Mouse (Mus musculus) midbrain, postnatal 0 days (tissue): ENCODE measurements at regions not wholly inside any gene's neighbourhood (a gene's known extent, or its start where the extent isn't known, plus 50 kb on each side); places are given as distances from the start of the nearest gene placed in this dataset.
A peak's percentile ranks its signal among the peaks of the same experiment; 100 is the strongest.

Experiments used
- ATAC-seq: fragments of 200-750 bp; cut with Nextera tagmentation; 2 replicates; pipeline ENCODE4 v1.8.0; 2017; ENCODE audit warnings: moderate number of reproducible peaks, mild to moderate bottlenecking, moderate TSS enrichment, moderate library complexity; ENCODE audit not compliant: low FRiP score
- DNase-seq: peaks from one replicate; pipeline ENCODE4 v3.0.0-alpha.2; 2015; ENCODE audit warnings: low spot score
- H3K27ac ChIP-seq: fragments of 300-500 bp; sonication (generic); 2 replicates; pipeline ENCODE4 v1.5.1; 2014; ENCODE audit warnings: low read depth, mild to moderate bottlenecking, low read length, mixed read lengths
- H3K27me3 ChIP-seq: fragments of 300-500 bp; sonication (generic); 2 replicates; pipeline ENCODE4 v1.6.1; 2014; ENCODE audit warnings: low read length, control low read depth, mixed read lengths; ENCODE audit not compliant: insufficient read depth
- H3K36me3 ChIP-seq: fragments of 300-500 bp; sonication (generic); 2 replicates; pipeline ENCODE4 v1.6.1; 2014; ENCODE audit warnings: low read length, control low read depth, mixed read lengths; ENCODE audit not compliant: insufficient read depth
- H3K4me1 ChIP-seq: fragments of 300-500 bp; sonication (generic); 2 replicates; pipeline ENCODE4 v1.6.1; 2014; ENCODE audit warnings: mild to moderate bottlenecking, control low read depth, antibody characterized with exemption, low read length, mixed read lengths; ENCODE audit not compliant: insufficient read depth
- H3K4me2 ChIP-seq: fragments of 300-500 bp; sonication (generic); 2 replicates; pipeline ENCODE4 v1.6.1; 2014; ENCODE audit warnings: low read depth, mild to moderate bottlenecking, low read length, mixed read lengths; ENCODE audit not compliant: poor library complexity, severe bottlenecking
- H3K4me3 ChIP-seq: fragments of 300-500 bp; sonication (generic); 2 replicates; pipeline ENCODE4 v1.5.1; 2014; ENCODE audit warnings: low read depth, mild to moderate bottlenecking, low read length, moderate library complexity
- H3K9ac ChIP-seq: fragments of 300-500 bp; sonication (generic); replicated peaks from 2 replicates; pipeline ENCODE4 v1.6.1; 2014; ENCODE audit warnings: mild to moderate bottlenecking, low read length, moderate library complexity, mixed read lengths; ENCODE audit not compliant: poor library complexity, severe bottlenecking
- H3K9me3 ChIP-seq: fragments of 300-500 bp; sonication (generic); 2 replicates; pipeline ENCODE4 v1.6.1; 2016; ENCODE audit warnings: low read length, control low read depth
- CTCF ChIP-seq: IDR thresholded peaks from 2 replicates; pipeline ENCODE4 v1.5.1; 2016; ENCODE audit warnings: antibody characterized with exemption, mild to moderate bottlenecking
- WGBS: fragments of 180-500 bp; shearing (Covaris S2); extraction: QIAGEN DNeasy Blood & Tissue Kit; methylation state at CpG from one replicate; pipeline ENCODE4 v1.1.7; 2014; 5-methylcytosine and 5-hydroxymethylcytosine counted together

DNA sequence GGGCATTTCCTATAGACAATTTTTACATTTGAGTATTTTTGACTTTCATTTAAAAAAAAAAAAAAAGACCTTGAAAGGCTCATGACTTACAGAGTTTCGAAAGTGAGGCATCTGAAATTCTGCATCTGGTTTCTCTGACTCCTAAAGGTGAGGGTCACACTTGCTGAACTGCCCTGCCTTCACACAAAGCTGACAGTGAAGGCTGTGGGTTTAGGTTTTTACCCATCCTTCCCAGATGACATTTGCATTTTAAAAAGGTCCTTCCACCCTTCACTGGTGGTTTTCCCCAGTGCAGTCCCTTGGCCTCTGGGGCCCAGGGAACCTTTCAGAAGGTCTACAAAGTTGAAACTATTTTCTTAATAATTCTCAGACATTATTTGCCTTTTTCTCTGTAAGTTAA lies 76.4 kb upstream of the Slit3 start:
- no peaks in the 10 kb centered on the region for H3K4me1 ChIP-seq
- no peak for TF ChIP-seq CTCF
- no peaks in the 10 kb centered on the region for H3K27me3 ChIP-seq
- DNase-seq (no peak), ATAC-seq (no peak)
- no peak overlapping the region for H3K4me2 ChIP-seq
- H3K36me3 ChIP-seq: no peaks in the 10 kb centered on the region
- H3K9ac ChIP-seq: no peak overlapping the region
- no peak overlapping the region for H3K27ac ChIP-seq
- no peak overlapping the region for H3K4me3 ChIP-seq
- 74% methylated on average over 1 of the region's 1 CpGs for WGBS
- no peaks in the 10 kb centered on the region for H3K9me3 ChIP-seq

DNA sequence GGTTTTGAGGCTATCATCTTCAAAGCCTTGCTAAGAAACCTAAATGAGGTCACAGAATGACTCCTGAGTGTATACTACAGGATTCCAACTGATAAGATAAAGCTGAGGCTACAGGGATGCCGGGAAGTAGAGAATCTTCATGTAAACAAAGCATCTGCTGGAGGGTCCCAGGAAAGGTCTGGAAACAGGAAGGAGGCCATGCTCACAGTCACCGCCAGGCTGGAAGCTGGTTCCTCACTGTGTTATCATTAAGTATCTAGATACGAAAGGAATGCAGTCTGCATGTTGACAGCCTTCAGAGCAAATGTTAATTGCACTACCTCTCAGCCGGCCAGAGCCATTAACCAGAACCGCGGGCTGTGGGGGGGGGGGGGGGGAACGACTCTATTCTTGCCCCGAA lies 96.6 kb upstream of the Slit3 start:
- WGBS: 54% methylated on average over 8 of the region's 8 CpGs
- no peak for DNase-seq
- H3K27me3 ChIP-seq: no peaks in the 10 kb centered on the region
- no peak overlapping the region for H3K4me3 ChIP-seq
- H3K9ac ChIP-seq: no peak overlapping the region
- H3K4me2 ChIP-seq: no peak overlapping the region
- no peak overlapping the region for H3K27ac ChIP-seq
- TF ChIP-seq CTCF: no peak
- no peak for ATAC-seq
- H3K36me3 ChIP-seq: no peaks in the 10 kb centered on the region
- H3K4me1 ChIP-seq: no peaks in the 10 kb centered on the region
- H3K9me3 ChIP-seq: no peaks in the 10 kb centered on the region

DNA sequence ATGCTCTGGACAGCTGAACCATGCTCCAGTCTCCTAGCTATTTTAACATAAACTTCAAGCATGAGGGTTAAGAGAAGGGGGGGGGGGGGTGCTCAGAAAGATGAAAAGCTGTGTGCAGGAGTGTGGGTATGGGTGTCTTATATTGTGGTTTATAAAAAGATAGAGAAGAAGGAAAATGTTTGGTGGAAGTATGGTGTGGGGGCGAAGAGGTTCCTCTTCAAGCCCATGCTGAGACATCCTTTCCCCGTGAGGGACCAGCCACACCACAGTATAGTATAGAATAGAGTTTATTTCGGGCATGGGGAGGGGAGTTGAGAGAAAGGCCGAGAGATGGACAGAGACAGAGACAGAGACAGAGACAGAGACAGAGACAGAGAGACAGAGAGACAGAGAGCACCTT lies 97.2 kb upstream of the Slit3 start:
- DNase-seq (no peak), ATAC-seq (no peak)
- 85% methylated on average over 4 of the region's 4 CpGs for whole genome bisulfite sequencing
- Histone ChIP-seq H3K4me2 (no peak overlapping the region), H3K4me1 (no peaks in the 10 kb centered on the region), H3K9ac (no peak overlapping the region), H3K36me3 (no peaks in the 10 kb centered on the region), H3K9me3 (no peaks in the 10 kb centered on the region), H3K27ac (no peak overlapping the region), H3K27me3 (no peaks in the 10 kb centered on the region), H3K4me3 (no peak overlapping the region)
- TF ChIP-seq CTCF: no peak

DNA sequence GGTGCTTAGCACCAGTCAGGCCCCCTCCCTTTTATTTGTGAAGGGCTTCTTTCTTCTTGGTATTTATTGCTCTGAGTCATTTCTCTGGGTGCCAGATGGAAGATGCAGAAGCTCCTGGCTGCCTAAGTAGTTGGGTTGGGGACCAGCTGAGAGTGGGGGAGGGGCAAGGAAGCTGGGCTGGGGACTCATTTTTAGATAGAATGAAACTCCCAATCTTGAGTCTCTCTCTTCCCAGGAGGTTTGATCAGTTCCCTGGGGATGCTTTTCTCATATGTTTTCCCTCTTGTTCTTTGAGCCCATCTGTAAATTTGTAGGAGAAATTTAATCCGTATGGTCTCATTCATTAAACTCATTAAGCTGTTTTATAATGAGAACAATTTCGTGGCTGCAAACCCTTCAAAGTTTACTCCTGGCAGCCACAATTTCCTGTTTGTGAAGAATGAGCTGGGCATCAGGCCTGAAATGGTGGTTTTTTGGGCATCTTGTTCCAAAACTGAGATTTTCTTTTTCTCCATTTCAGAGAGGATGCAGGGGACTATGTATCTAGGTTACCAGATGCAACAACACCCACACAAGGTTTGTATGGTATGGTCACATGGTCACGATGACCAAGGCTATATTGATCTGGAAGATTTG lies 98.9 kb upstream of the Slit3 start:
- WGBS: 64% methylated on average over 3 of the region's 3 CpGs
- no peak for ATAC-seq

DNA sequence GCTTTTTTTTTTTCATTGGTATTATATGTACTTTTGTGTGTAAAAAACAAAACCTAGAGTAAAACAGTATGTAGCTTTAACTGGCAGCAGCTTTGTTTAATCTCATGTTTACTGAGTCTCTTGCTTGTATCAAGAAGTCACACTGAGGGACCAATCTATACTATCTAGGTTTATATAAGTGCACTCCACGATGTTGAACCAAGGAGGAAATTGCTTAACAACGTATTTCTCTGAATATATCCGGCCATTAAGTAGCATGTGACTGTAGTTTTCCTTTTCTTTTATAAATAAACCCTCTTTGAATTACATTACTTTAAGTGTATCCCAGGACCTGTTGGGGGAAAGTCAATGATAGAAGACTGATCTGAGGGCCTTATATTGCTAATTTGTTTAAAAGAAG lies 104.0 kb upstream of the Slit3 start:
- TF ChIP-seq CTCF: no peak
- Histone ChIP-seq H3K27ac (no peak overlapping the region), H3K4me1 (no peaks in the 10 kb centered on the region), H3K9ac (no peak overlapping the region), H3K4me3 (no peak overlapping the region), H3K36me3 (no peaks in the 10 kb centered on the region), H3K27me3 (no peaks in the 10 kb centered on the region), H3K9me3 (no peaks in the 10 kb centered on the region), H3K4me2 (no peak overlapping the region)
- 81% methylated on average over 3 of the region's 3 CpGs for WGBS
- DNase-seq: no peak
- ATAC-seq: no peak

More for the DNA sequence above, 98.9 kb upstream of the Slit3 start:
- no peak overlapping the region for H3K9ac ChIP-seq
- no peak overlapping the region for H3K27ac ChIP-seq
- H3K27me3 ChIP-seq: no peaks in the 10 kb centered on the region
- no peak for TF ChIP-seq CTCF
- no peaks in the 10 kb centered on the region for H3K36me3 ChIP-seq
- H3K4me3 ChIP-seq: no peak overlapping the region
- no peaks in the 10 kb centered on the region for H3K9me3 ChIP-seq
- DNase-seq: peak; percentile 24
- H3K4me1 ChIP-seq: no peaks in the 10 kb centered on the region
- no peak overlapping the region for H3K4me2 ChIP-seq

DNA sequence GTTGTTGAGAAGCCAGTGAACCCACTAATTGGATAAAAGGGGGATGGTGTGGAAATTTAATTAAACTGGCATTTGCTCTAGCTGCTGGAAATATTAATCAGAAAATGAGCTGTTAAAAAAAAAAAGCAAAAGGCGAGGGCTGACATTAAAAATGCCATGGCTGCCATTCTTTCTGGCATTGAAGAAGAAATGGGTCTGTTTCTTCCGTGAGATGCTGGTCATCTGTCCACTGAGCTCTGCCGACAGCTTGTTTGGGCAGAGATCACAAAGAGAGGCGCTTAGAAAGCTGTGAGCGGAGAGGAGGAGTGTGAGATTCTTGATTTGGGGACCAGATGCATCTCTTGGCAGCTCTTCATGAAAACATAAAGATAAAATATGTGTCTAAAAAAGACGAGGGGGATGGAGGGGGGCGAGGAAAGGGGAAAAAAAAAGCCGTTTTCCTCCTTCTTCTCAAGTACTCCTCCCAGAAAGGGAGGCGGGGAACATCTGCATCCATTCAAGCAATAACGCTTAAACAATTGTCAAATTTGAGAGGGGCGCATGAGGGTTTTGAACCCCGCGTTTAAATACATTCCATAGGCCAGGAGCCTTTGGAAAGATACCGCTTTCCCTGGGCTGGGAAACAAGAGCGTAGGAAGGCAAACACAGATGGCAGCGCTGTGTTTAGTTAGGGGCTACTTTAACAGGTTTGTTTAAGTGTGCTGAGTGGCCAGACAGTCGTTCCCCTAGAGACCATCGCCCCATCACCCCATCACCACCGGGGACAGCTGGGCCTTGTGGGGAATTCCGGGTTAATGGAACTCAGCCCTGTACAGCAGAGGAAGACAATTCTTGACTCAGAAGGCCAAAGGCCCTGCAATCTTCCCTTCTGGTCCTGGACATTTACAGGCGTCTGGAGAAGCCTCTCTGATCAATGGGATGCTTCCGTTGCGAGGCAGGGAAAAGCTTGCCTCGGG lies 109.2 kb upstream of the Slit3 start:
- no peak for ATAC-seq

More for the DNA sequence above, 109.2 kb upstream of the Slit3 start:
- Histone ChIP-seq H3K36me3 (no peaks in the 10 kb centered on the region), H3K4me1 (no peaks in the 10 kb centered on the region), H3K27me3 (no peaks in the 10 kb centered on the region), H3K9ac (no peak overlapping the region), H3K9me3 (no peaks in the 10 kb centered on the region), H3K4me3 (no peak overlapping the region), H3K27ac (no peak overlapping the region), H3K4me2 (no peak overlapping the region)
- WGBS: 65% methylated on average over 24 of the region's 24 CpGs
- DNase-seq: peak; percentile 61
- TF ChIP-seq CTCF: no peak
